Comparison of ENCODE assay signal across 18 mouse cellular contexts in genomic region chr1:12640983-12641382, GRCm38 (mm10).
A peak's percentile ranks its signal among the peaks of the same experiment; 100 is the strongest.
DNase-seq lines count a peak whose midpoint lies in the region; ATAC-seq lines count a peak whose summit lies in the region.
"Had no signal": no experiment of that assay in that cellular context is flagged by ENCODE, and none has a peak within 500 bp of the region (broad histone marks: within the 10 kb centered on the region; RNA-seq: fewer than 3 reads in every experiment).

No protein-coding gene starts in this region.

- DNase-seq in midbrain, embryonic 14.5 days, result peak; percentile 44
- no peak for DNase-seq in midbrain, embryonic 11.5 days (ENCODE audit: low spot score, missing footprints)
- DNase-seq in lung, postnatal 14 days, result peak; percentile 17
- no peak for DNase-seq in ovary, postnatal 36 days (ENCODE audit: low spot score)
- DNase-seq: gastrocnemius, postnatal 14 days; heart, postnatal 4 days; kidney, adult 2 months; kidney, postnatal 4 days; liver; right cerebral cortex, postnatal 14 days; thymus, adult 2 months had no signal

- no peak overlapping the region for H3K27ac ChIP-seq in hindbrain, embryonic 13.5 days
- no peak overlapping the region for H3K27ac ChIP-seq in hindbrain, embryonic 12.5 days
- no peak overlapping the region for H3K27ac ChIP-seq in midbrain, embryonic 14.5 days (replicated peaks; ENCODE audit: low read depth, low read length)
- H3K27ac ChIP-seq in midbrain, embryonic 11.5 days (ENCODE audit: low read depth, low read length), result no peak overlapping the region
- H3K27ac ChIP-seq in forebrain, embryonic 16.5 days (ENCODE audit: low read length), result no peak overlapping the region
- H3K27ac ChIP-seq: embryonic facial prominence, embryonic 12.5 days had no signal

- no peaks in the 10 kb centered on the region for H3K36me3 ChIP-seq in hindbrain, embryonic 13.5 days
- no peaks in the 10 kb centered on the region for H3K36me3 ChIP-seq in hindbrain, embryonic 12.5 days
- no peaks in the 10 kb centered on the region for H3K36me3 ChIP-seq in midbrain, embryonic 14.5 days (ENCODE audit: control insufficient read depth, insufficient read depth, low read length)
- H3K36me3 ChIP-seq in midbrain, embryonic 11.5 days (ENCODE audit: control insufficient read depth, insufficient read depth, low read length), result no peaks in the 10 kb centered on the region
- no peaks in the 10 kb centered on the region for H3K36me3 ChIP-seq in forebrain, embryonic 16.5 days (ENCODE audit: control insufficient read depth, insufficient read depth)
- H3K36me3 ChIP-seq: embryonic facial prominence, embryonic 12.5 days had no signal

- 0 out of 2 replicates have a peak, but pooled peaks have one; percentile 54 for ATAC-seq in hindbrain, embryonic 13.5 days (ENCODE audit: low FRiP score)
- no peak for ATAC-seq in hindbrain, embryonic 12.5 days (ENCODE audit: low FRiP score)
- no peak for ATAC-seq in midbrain, embryonic 14.5 days (ENCODE audit: low FRiP score, low TSS enrichment)
- ATAC-seq in midbrain, embryonic 11.5 days (ENCODE audit: low FRiP score), result no peak
- peak; percentile 84 for ATAC-seq in forebrain, embryonic 16.5 days
- ATAC-seq: activated CD4-positive, CD25-positive, alpha-beta regulatory T cell, adult 4 months had no signal

- WGBS in hindbrain, embryonic 13.5 days, result 57% methylated on average over 4 of the region's 4 CpGs
- 78% methylated on average over 4 of the region's 4 CpGs for WGBS in hindbrain, embryonic 12.5 days
- 66% methylated on average over 4 of the region's 4 CpGs for WGBS in midbrain, embryonic 14.5 days
- 70% methylated on average over 4 of the region's 4 CpGs for WGBS in midbrain, embryonic 11.5 days
- 36% methylated on average over 4 of the region's 4 CpGs for WGBS in forebrain, embryonic 16.5 days

- H3K4me1 ChIP-seq in hindbrain, embryonic 13.5 days (replicated peaks), result peaks cover 6% of the 10 kb centered on the region
- peaks cover 8% of the 10 kb centered on the region; the same call in 1 of the 2 replicates for H3K4me1 ChIP-seq in hindbrain, embryonic 12.5 days
- H3K4me1 ChIP-seq in midbrain, embryonic 14.5 days (ENCODE audit: control insufficient read depth, insufficient read depth, low read length), result peaks cover 10% of the 10 kb centered on the region
- peaks cover 5% of the 10 kb centered on the region; the same call in 1 of the 2 replicates for H3K4me1 ChIP-seq in midbrain, embryonic 11.5 days (ENCODE audit: control insufficient read depth, insufficient read depth, low read length)
- H3K4me1 ChIP-seq in forebrain, embryonic 16.5 days (replicated peaks; ENCODE audit: control insufficient read depth, insufficient read depth, low read length), result peaks cover 7% of the 10 kb centered on the region

- 0 out of 2 replicates have a peak, but pooled peaks cover 12% of the 10 kb centered on the region for H3K27me3 ChIP-seq in hindbrain, embryonic 13.5 days
- peaks cover 15% of the 10 kb centered on the region; the same call in 1 of the 2 replicates for H3K27me3 ChIP-seq in hindbrain, embryonic 12.5 days
- peaks cover 12% of the 10 kb centered on the region; the same call in 1 of the 2 replicates for H3K27me3 ChIP-seq in midbrain, embryonic 14.5 days (ENCODE audit: control insufficient read depth, insufficient read depth, low read length)
- H3K27me3 ChIP-seq in midbrain, embryonic 11.5 days (ENCODE audit: control insufficient read depth, insufficient read depth, low read length), result peaks cover 23% of the 10 kb centered on the region
- no peaks in the 10 kb centered on the region for H3K27me3 ChIP-seq in forebrain, embryonic 16.5 days (replicated peaks; ENCODE audit: control insufficient read depth, insufficient read depth, low read length)
- H3K27me3 ChIP-seq: CH12.LX; embryonic facial prominence, embryonic 12.5 days had no signal

- no peak overlapping the region for H3K4me2 ChIP-seq in hindbrain, embryonic 13.5 days
- H3K4me2 ChIP-seq in hindbrain, embryonic 12.5 days (replicated peaks), result no peak overlapping the region
- no peak overlapping the region for H3K4me2 ChIP-seq in midbrain, embryonic 14.5 days (ENCODE audit: low read length)
- H3K4me2 ChIP-seq in midbrain, embryonic 11.5 days, result no peak overlapping the region
- H3K4me2 ChIP-seq in forebrain, embryonic 16.5 days (ENCODE audit: low read length), result no peak overlapping the region
- H3K4me2 ChIP-seq: embryonic facial prominence, embryonic 12.5 days; heart, embryonic 11.5 days had no signal

- no peaks in the 10 kb centered on the region for H3K9me3 ChIP-seq in hindbrain, embryonic 13.5 days
- no peaks in the 10 kb centered on the region for H3K9me3 ChIP-seq in hindbrain, embryonic 12.5 days (replicated peaks)
- H3K9me3 ChIP-seq in midbrain, embryonic 14.5 days (ENCODE audit: control insufficient read depth, low read length), result no peaks in the 10 kb centered on the region
- H3K9me3 ChIP-seq in midbrain, embryonic 11.5 days (ENCODE audit: control insufficient read depth, low read length), result no peaks in the 10 kb centered on the region
- no peaks in the 10 kb centered on the region for H3K9me3 ChIP-seq in forebrain, embryonic 16.5 days (ENCODE audit: control insufficient read depth, low read length)
- H3K9me3 ChIP-seq: embryonic facial prominence, embryonic 12.5 days had no signal

- H3K4me3 ChIP-seq in hindbrain, embryonic 13.5 days, result no peak overlapping the region
- H3K4me3 ChIP-seq in hindbrain, embryonic 12.5 days, result no peak overlapping the region
- H3K4me3 ChIP-seq in midbrain, embryonic 14.5 days (replicated peaks; ENCODE audit: low read depth, low read length), result no peak overlapping the region
- H3K4me3 ChIP-seq in midbrain, embryonic 11.5 days (ENCODE audit: low read depth, low read length), result no peak overlapping the region
- no peak overlapping the region for H3K4me3 ChIP-seq in forebrain, embryonic 16.5 days (replicated peaks; ENCODE audit: low read length)
- H3K4me3 ChIP-seq: embryonic facial prominence, embryonic 12.5 days had no signal

- H3K9ac ChIP-seq in hindbrain, embryonic 13.5 days, result no peak overlapping the region
- H3K9ac ChIP-seq in hindbrain, embryonic 12.5 days, result no peak overlapping the region
- H3K9ac ChIP-seq in midbrain, embryonic 14.5 days (replicated peaks; ENCODE audit: low read length), result no peak overlapping the region
- no peak overlapping the region for H3K9ac ChIP-seq in midbrain, embryonic 11.5 days (ENCODE audit: low read length)
- no peak overlapping the region for H3K9ac ChIP-seq in forebrain, embryonic 16.5 days (replicated peaks; ENCODE audit: low read depth, low read length)
- H3K9ac ChIP-seq: embryonic facial prominence, embryonic 12.5 days had no signal

Comparison
In these comparisons a context has a peak if more than half of its experiments do, and no peak if none do; other contexts are left out.
1. ATAC-seq: peak in hindbrain, embryonic 13.5 days (single experiment) and forebrain, embryonic 16.5 days (single experiment); none in hindbrain, embryonic 12.5 days (single experiment), midbrain, embryonic 14.5 days (single experiment) and midbrain, embryonic 11.5 days (single experiment).
2. DNase-seq: peak in midbrain, embryonic 14.5 days (single experiment) and lung, postnatal 14 days (single experiment); none in midbrain, embryonic 11.5 days (single experiment) and ovary, postnatal 36 days (single experiment).